Mouse (Mus musculus): ENCODE measurements around the gene Diaph3. TPM values are rescaled to one million over a fixed set of nuclear protein-coding genes. Genes with fewer than 3 reads are reported as not detected.
A peak's percentile ranks its signal among the peaks of the same experiment; 100 is the strongest.
"Not testable (repeated sequence)": the region's sequence is repeated elsewhere in the genome, so short reads cannot be mapped to it uniquely, and the experiment has no call there.

Diaph3 gene
- total RNA-seq (2021), result 10 to 100 TPM; 20.9 to 28.3 TPM

GRCm38 (mm10) chr14:87140963-87141486, at the start of gene Diaph3:
Gene Diaph3 (minus strand): TSS chr14:87141235.
- peak; percentile 99 for DNase-seq

- no peak for DNase-seq
Observed at GRCm38 (mm10) chr14:87190685-87191084, 49.6 kb upstream of the Diaph3 start.

- DNase-seq, result no peak
Observed at GRCm38 (mm10) chr14:87171577-87171976, 30.5 kb upstream of the Diaph3 start.

GRCm38 (mm10) chr14:87169151-87169550, 28.1 kb upstream of the Diaph3 start:
- DNase-seq, result no peak

GRCm38 (mm10) chr14:87155621-87156238, 14.7 kb upstream of the Diaph3 start:
- no peak for DNase-seq

GRCm38 (mm10) chr14:87149684-87150083, 8.6 kb upstream of the Diaph3 start:
- no peak for DNase-seq

- DNase-seq, result no peak
Observed at GRCm38 (mm10) chr14:87146704-87147103, 5.7 kb upstream of the Diaph3 start.

GRCm38 (mm10) chr14:87145351-87145750, 4.3 kb upstream of the Diaph3 start:
- DNase-seq, result no peak

GRCm38 (mm10) chr14:87141777-87142176, 742 bp upstream of the Diaph3 start:
- DNase-seq, result no peak

GRCm38 (mm10) chr14:87140327-87140962, 590 bp downstream of the Diaph3 start:
- no peak for DNase-seq

GRCm38 (mm10) chr14:87126076-87126639, 14.9 kb downstream of the Diaph3 start:
- DNase-seq, result no peak

GRCm38 (mm10) chr14:87125492-87125891, 15.5 kb downstream of the Diaph3 start:
- no peak for DNase-seq

GRCm38 (mm10) chr14:87123091-87123490, 17.9 kb downstream of the Diaph3 start:
- no peak for DNase-seq

- DNase-seq, result no peak
Observed at GRCm38 (mm10) chr14:87121868-87122267, 19.2 kb downstream of the Diaph3 start.

- no peak for DNase-seq
Observed at GRCm38 (mm10) chr14:87110634-87111033, 30.4 kb downstream of the Diaph3 start.

- no peak for DNase-seq
Observed at GRCm38 (mm10) chr14:87099380-87100088, 41.5 kb downstream of the Diaph3 start.

- DNase-seq, result no peak
Observed at GRCm38 (mm10) chr14:87098093-87098492, 42.9 kb downstream of the Diaph3 start.

GRCm38 (mm10) chr14:87091522-87091921, 49.5 kb downstream of the Diaph3 start:
- DNase-seq, result no peak

GRCm38 (mm10) chr14:87091108-87091507, 49.9 kb downstream of the Diaph3 start:
- no peak for DNase-seq

GRCm38 (mm10) chr14:87088928-87089327, 52.1 kb downstream of the Diaph3 start:
- DNase-seq, result no peak

GRCm38 (mm10) chr14:87088456-87088855, 52.6 kb downstream of the Diaph3 start:
- DNase-seq, result no peak

- DNase-seq, result no peak
Observed at GRCm38 (mm10) chr14:87087996-87088395, 53.0 kb downstream of the Diaph3 start.

GRCm38 (mm10) chr14:87084906-87085305, 56.1 kb downstream of the Diaph3 start:
- not testable (repeated sequence) for DNase-seq

All from heart, postnatal 4 days (tissue).